Mouse (Mus musculus) myocyte (in vitro differentiated cells): ENCODE data around the gene Fam222b. TPM values are rescaled to one million over a fixed set of nuclear protein-coding genes. Genes with fewer than 3 reads are reported as not detected.
"Not testable (repeated sequence)": the region's sequence is repeated elsewhere in the genome, so short reads cannot be mapped to it uniquely, and the experiment has no call there.

Experiments used
- H3K27me3 ChIP-seq: one replicate; pipeline ENCODE4 v1.6.1; 2011; ENCODE audit not compliant: control insufficient read depth, insufficient read depth, insufficient read length
- H3K36me3 ChIP-seq: one replicate; pipeline ENCODE4 v1.6.1; 2011; ENCODE audit not compliant: control insufficient read depth, insufficient read depth
- H3K4me2 ChIP-seq: one replicate; pipeline ENCODE4 v1.6.1; 2011; ENCODE audit warnings: low read depth, control low read depth
- H3K4me3 ChIP-seq: one replicate; pipeline ENCODE4 v1.5.1; 2011; ENCODE audit warnings: mild to moderate bottlenecking, control low read depth, moderate library complexity
- H3K79me2 ChIP-seq: one replicate; pipeline ENCODE4 v1.6.1; 2011; ENCODE audit not compliant: control insufficient read depth, insufficient read depth
- H3ac ChIP-seq: one replicate; pipeline ENCODE4 v1.6.1; 2011; ENCODE audit not compliant: control insufficient read depth, insufficient read length
- CEBPB ChIP-seq: IDR thresholded peaks from 2 replicates; pipeline ENCODE4 v1.6.1; 2011; ENCODE audit warnings: mild to moderate bottlenecking, moderate library complexity; ENCODE audit not compliant: poor library complexity, insufficient read depth, severe bottlenecking
- E2F4 ChIP-seq: IDR thresholded peaks from one replicate; pipeline ENCODE4 v1.6.1; 2011; ENCODE audit warnings: mild to moderate bottlenecking, control low read depth, moderate library complexity; ENCODE audit not compliant: insufficient read depth
- MAX ChIP-seq: IDR thresholded peaks from one replicate; pipeline ENCODE4 v1.6.1; 2011; ENCODE audit warnings: low read depth, mild to moderate bottlenecking, control low read depth
- MYOD1 ChIP-seq, 3 experiments: IDR thresholded peaks; one replicate each; pipeline ENCODE4 v1.6.1; 2011; ENCODE audit warnings: control low read depth in 2 of 3, low read depth in 2 of 3, mild to moderate bottlenecking in 2 of 3, moderate library complexity in 1 of 3; ENCODE audit not compliant: insufficient read length in 2 of 3, control insufficient read depth in 1 of 3
- MYOG ChIP-seq, 3 experiments: IDR thresholded peaks; one replicate each; pipeline ENCODE4 v1.6.1; 2011; ENCODE audit warnings: control low read depth in 2 of 3, low read depth in 2 of 3, mild to moderate bottlenecking in 2 of 3; ENCODE audit not compliant: insufficient read length in 2 of 3, control insufficient read depth in 1 of 3, insufficient read depth in 1 of 3
- POLR2A ChIP-seq: IDR thresholded peaks from one replicate; pipeline ENCODE4 v1.6.1; 2011; ENCODE audit warnings: low read depth, mild to moderate bottlenecking, control low read depth, moderate library complexity; ENCODE audit not compliant: insufficient read length
- POLR2AphosphoS2 ChIP-seq: IDR thresholded peaks from one replicate; pipeline ENCODE4 v1.6.1; 2011; ENCODE audit warnings: low read depth, control low read depth; ENCODE audit not compliant: insufficient read length
- REST ChIP-seq: IDR thresholded peaks from one replicate; pipeline ENCODE4 v1.6.1; 2011; ENCODE audit warnings: mild to moderate bottlenecking, control low read depth, moderate library complexity; ENCODE audit not compliant: insufficient read depth, insufficient read length
- SRF ChIP-seq: IDR thresholded peaks from one replicate; pipeline ENCODE4 v1.6.1; 2011; ENCODE audit warnings: low read depth; ENCODE audit not compliant: control insufficient read depth, insufficient read length
- TCF12 ChIP-seq: IDR thresholded peaks from one replicate; pipeline ENCODE4 v1.6.1; 2011; ENCODE audit warnings: mild to moderate bottlenecking, control low read depth; ENCODE audit not compliant: poor library complexity, insufficient read depth, severe bottlenecking
- TCF3 ChIP-seq: IDR thresholded peaks from one replicate; pipeline ENCODE4 v1.6.1; 2011; ENCODE audit warnings: low read depth, control low read depth; ENCODE audit not compliant: insufficient read length
- USF1 ChIP-seq: IDR thresholded peaks from one replicate; pipeline ENCODE4 v1.6.1; 2011; ENCODE audit warnings: low read depth, mild to moderate bottlenecking, control low read depth, moderate library complexity
- polyA plus RNA-seq: library from polyadenylated mRNA; unstranded; fragments of >200 nt; fragmentation: generic; extraction: Trizol; gene quantifications from one replicate; pipeline ENCODE4 v1.2.1, GENCODE M21; 2012; ENCODE audit warnings: missing spikeins

Gene Fam222b
- polyA plus RNA-seq, 1 experiment = 16.1 TPM

DNA sequence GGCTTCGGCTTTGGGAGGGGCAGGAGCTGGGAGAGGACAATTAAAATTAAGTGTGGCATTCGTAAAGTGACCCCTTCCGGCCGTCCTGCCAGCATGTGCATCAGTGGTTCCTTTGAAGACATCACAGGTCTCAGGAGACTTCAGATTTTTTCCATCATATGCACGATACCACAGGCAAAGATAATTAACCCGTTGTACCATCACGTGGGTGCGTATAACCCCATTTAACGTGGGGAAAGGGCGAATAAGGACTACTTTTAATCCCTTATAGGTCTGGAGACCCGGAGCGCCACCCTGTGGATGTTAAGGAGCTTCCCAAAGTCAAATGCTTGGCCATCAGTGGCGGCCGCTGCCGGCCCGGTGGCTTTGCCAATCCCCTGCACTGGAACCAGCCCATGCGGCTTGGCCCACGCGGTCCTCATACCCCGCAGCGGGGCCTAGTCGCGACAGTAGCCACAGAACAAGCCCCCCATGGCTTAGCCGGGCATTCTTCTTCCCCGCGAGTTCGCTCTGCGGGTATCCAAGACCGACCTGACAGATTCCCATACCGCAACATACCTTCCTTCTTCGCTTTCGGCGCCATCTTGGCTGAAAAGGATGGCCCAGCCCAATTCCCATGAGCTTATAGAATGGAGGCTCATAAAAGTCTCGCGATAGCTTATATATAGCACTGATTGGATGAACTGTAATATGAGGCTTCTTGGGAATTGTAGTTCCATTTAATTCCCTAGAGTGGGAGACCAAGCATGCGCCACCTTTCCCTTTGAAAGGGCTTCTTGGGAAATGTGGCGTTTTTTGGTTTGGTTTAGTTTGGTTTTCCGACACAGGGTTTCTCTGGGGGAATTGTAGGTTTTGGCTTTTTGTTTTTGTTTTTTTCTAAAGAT, 88.7 kb downstream of the Fam222b start, which contains the start of gene Rpl23a:
Gene Rpl23a, minus strand, starts transcription at position 624 of the 884 bp plus-strand sequence.
- Histone ChIP-seq H3K36me3 (peaks cover 32% of the 10 kb centered on the region), H3K27me3 (no peaks in the 10 kb centered on the region), H3K4me2 (peak within 1 kb of the TSS; percentile 95), H3K79me2 (peaks cover 33% of the 10 kb centered on the region), H3K4me3 (peak within 1 kb of the TSS; percentile 91), H3ac (peak within 1 kb of the TSS; percentile 67)
- TF ChIP-seq SRF (no peak), POLR2AphosphoS2 (peak; percentile 87), POLR2A (peak; percentile 73), MYOD1 (IDR thresholded peaks at IDR 0.05; ENCODE audit: control insufficient read depth in 1 of 3, insufficient read length in 2 of 3, low read depth in 2 of 3) (peak in 1 of 3 experiments; percentile 17), TCF3 (no peak), MYOG (IDR thresholded peaks at IDR 0.05; ENCODE audit: control insufficient read depth in 1 of 3, insufficient read depth in 1 of 3, insufficient read length in 2 of 3, low read depth in 2 of 3) (no peak)

- H3K4me3 ChIP-seq = peak overlapping the region; percentile 91
- H3K36me3 ChIP-seq = peaks cover 32% of the 10 kb centered on the region
- no peaks in the 10 kb centered on the region for H3K27me3 ChIP-seq
- peak overlapping the region; percentile 67 for H3ac ChIP-seq
- peaks cover 33% of the 10 kb centered on the region for H3K79me2 ChIP-seq
- TF ChIP-seq REST (no peak), MAX (no peak), USF1 (no peak), POLR2A (no peak), CEBPB (no peak), SRF (no peak), TCF12 (no peak), TCF3 (no peak), POLR2AphosphoS2 (no peak), MYOG (IDR thresholded peaks at IDR 0.05; ENCODE audit: control insufficient read depth in 1 of 3, insufficient read depth in 1 of 3, insufficient read length in 2 of 3, low read depth in 2 of 3) (no peak), E2F4 (no peak), MYOD1 (IDR thresholded peaks at IDR 0.05; ENCODE audit: control insufficient read depth in 1 of 3, insufficient read length in 2 of 3, low read depth in 2 of 3) (no peak)
- H3K4me2 ChIP-seq = peak overlapping the region; percentile 78
Observed at GRCm38 (mm10) chr11:78183884-78184514, 89.5 kb downstream of the Fam222b start.

DNA sequence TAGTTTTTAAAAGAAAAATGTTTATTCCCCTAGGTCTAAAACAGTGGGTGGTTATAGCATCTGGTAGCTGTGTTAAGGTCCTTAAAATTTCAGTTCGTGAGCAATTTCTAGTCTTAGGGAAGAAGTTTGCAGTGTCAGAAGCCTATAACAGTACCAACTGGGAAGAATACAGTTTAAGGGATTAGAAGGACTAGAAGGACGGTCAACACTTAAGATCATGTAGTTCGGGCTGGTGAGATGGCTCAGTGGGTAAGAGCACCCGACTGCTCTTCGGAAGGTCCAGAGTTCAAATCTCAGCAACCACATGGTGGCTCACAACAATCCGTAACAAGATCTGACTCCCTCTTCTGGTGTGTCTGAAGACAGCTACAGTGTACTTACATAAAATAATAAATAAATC, 90.2 kb downstream of the Fam222b start:
- H3K79me2 ChIP-seq = peaks cover 33% of the 10 kb centered on the region
- H3ac ChIP-seq, H3K4me2 ChIP-seq, H3K27me3 ChIP-seq, H3K4me3 ChIP-seq: not testable (repeated sequence)
- peaks cover 29% of the 10 kb centered on the region for H3K36me3 ChIP-seq

- Histone ChIP-seq H3K36me3 (peaks cover 17% of the 10 kb centered on the region), H3K27me3 (no peaks in the 10 kb centered on the region), H3K4me3 (peak within 1 kb of the TSS; percentile 78), H3K4me2 (peak within 1 kb of the TSS; percentile 79), H3K79me2 (peaks cover 8% of the 10 kb centered on the region), H3ac (peak within 1 kb of the TSS; percentile 19)
- TF ChIP-seq E2F4 = no peak
- TF ChIP-seq POLR2AphosphoS2 = peak; percentile 71
- TF ChIP-seq MYOD1 (IDR thresholded peaks at IDR 0.05; ENCODE audit: control insufficient read depth in 1 of 3, insufficient read length in 2 of 3, low read depth in 2 of 3) = peak in 1 of 3 experiments; percentile 24
- peak in 1 of 3 experiments; percentile 9 for TF ChIP-seq MYOG (IDR thresholded peaks at IDR 0.05; ENCODE audit: control insufficient read depth in 1 of 3, insufficient read depth in 1 of 3, insufficient read length in 2 of 3, low read depth in 2 of 3)
- peak; percentile 66 for TF ChIP-seq POLR2A
- no peak for TF ChIP-seq TCF12
- no peak for TF ChIP-seq REST
- TF ChIP-seq USF1 = peak; percentile 47
Observed at GRCm38 (mm10) chr11:78188331-78189233, 94.1 kb downstream of the Fam222b start, which contains the start of gene Rab34. Gene Rab34, plus strand, starts transcription at chr11:78188430.
